Mouse (Mus musculus): Measurements from ENCODE around the gene Aamp.
A peak's percentile ranks its signal among the peaks of the same experiment; 100 is the strongest.
"Not testable (repeated sequence)": the region's sequence is repeated elsewhere in the genome, so short reads cannot be mapped to it uniquely, and the experiment has no call there.

The Aamp gene

DNA sequence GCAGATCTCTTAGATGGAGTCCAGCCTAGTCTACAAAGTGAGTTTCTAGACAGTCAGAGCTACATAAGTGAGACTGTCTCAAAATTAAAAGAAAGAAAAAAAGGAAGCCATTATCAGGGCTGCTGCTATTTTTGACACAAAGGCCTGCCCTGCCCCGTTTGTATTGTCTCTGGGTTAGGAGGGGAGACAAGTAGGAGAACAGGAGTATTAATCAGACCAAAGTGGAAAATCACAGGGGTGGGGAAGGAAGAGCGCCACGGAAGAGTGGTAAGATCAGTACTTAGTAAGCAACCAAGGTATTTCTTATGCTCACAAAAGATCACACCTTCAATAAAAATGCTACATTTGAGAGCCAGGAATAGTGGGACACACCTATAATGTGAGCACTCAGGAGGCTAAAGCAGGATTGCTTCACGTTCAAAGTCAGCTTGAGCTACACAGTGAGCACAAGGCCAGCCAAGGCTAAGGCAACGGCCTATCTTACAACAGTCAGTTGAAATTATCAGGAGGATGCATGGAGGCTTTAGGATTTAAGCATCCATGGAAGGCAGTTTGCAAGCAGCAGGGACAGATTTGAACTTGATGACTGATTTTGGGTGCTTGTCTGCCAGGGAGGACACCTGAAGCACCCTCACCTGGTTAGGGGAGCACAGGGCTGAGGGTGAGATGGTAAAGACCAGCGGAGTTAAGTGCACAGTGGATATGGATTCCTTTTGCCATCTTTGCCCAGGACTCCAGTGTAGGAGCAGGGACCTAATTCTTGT, 16.0 kb upstream of the Aamp start:
- DNase-seq (ENCODE audit: low spot score), result no peak

DNA sequence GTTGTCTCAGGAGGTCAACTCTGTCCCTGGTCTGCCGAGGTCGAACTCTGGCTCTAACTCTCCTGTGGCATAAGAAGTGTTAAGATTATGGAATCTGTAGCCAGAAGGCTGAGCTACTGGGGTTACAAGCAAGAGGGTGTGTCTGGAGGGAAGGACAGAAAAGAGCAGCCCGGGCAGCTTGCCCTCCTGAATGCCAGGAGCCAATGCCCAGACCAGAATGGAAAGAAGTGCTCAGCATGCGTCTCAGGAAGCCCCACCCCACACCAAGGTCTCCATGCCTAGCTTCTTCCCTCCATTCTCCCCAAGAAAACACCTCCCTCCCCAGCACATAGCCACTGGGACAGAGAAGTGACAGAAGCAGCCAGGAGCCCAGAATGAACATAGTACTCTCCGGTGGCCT, 14.5 kb upstream of the Aamp start:
- DNase-seq (ENCODE audit: low spot score), result no peak

DNA sequence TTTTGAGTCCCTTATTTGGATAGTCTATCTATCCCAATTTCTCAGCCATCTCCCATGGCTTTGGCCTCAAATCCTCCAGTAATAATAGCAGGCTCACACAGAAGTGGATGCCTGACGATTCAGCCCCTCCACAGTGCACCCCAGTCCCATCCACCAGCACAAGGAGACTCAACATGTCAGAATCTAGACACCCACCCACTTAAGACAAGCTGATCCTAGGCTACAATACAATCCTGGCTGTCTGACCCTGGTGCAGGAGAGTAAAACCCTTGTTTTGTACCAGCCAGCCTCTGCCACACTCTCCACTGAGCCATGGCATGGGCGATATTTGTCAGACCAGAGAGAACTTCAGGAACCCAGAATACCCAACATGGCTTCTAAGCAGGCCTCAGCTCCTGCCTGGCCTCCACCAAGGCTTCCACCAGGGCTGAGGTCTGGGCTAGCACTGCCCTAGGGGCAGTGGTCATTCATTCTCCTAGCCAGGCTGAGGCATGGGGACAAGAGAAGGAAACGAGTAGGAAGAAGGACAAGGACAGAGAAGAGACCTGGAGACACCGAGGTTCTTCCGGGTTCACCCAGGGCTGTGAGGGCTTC, 13.7 kb upstream of the Aamp start:
- no peak for DNase-seq (ENCODE audit: low spot score)

DNA sequence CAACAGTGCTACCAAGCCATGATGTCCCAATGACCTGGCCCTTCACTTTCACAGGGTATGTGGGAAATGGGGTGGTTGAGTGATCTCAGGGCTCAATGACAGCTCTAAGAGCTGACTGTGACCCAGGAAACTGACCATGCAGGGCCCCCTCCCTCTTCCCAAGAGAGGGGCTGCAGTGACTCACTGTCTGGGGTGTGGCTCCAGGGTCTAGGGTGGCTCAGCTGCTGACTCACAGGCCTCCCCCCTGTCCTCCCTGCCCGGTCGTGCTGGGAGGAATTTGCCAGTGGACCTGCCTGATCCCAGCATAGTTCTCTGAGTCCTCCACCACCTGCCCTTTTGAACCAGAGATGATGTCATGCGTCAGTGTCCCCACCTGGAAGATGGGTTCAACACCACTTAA, 12.7 kb upstream of the Aamp start:
- DNase-seq (ENCODE audit: low spot score), result no peak

DNA sequence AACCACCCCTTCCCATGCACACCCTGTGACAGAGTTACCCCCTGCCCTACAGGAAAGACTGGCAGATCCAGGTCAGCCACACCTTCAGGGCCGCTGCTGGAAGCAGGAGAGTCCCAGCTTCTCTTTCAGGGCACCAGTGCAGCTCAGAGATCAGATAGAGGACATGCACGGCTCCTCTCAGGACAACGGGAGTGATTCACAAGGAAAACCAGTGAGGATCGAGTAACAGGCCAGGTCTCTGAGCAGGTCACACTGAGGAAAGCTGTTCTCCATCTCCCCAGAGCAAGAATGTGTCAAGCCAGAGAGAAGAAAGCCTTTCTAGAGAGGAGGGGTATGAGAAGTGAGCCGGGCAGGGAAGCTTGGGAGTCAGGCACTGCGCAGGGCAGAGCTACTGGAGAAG, 11.9 kb upstream of the Aamp start:
- no peak for DNase-seq (ENCODE audit: low spot score)

DNA sequence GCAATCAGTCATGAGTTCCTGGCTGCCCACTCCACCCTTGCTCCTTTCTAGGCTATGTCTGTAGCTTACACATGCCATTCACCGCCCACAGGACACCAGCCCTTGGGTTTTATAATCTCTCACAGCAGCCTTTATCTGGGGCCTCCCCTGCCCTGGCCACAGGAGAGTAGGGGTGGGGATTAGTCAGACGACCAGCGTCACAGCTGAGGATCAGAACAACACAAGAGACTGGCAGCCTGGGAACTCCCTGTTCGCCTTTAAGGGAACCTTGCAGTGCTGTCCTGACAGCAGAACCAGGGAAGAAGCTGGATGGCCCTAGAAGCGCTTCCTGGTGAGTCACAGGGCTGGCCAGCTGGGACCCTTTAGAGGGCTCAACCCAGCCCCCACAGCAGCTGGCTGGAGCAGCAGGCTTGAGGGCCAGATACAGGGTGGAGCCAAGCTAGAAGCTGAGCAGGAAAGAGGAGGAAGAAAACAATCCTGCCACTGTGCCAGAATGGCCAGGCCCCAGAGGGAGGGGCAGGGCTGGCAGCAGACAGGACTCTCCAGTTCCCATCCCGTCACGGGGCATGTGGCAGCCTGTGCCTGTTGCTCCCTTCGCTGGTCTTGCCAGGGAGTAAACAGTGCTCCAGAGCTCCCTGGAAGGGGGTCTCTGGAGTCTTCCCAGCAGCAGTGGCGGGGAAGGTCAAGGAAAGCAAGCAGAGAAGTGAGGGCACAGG, 11.1 kb upstream of the Aamp start:
- DNase-seq (ENCODE audit: low spot score), result peak; percentile 86

DNA sequence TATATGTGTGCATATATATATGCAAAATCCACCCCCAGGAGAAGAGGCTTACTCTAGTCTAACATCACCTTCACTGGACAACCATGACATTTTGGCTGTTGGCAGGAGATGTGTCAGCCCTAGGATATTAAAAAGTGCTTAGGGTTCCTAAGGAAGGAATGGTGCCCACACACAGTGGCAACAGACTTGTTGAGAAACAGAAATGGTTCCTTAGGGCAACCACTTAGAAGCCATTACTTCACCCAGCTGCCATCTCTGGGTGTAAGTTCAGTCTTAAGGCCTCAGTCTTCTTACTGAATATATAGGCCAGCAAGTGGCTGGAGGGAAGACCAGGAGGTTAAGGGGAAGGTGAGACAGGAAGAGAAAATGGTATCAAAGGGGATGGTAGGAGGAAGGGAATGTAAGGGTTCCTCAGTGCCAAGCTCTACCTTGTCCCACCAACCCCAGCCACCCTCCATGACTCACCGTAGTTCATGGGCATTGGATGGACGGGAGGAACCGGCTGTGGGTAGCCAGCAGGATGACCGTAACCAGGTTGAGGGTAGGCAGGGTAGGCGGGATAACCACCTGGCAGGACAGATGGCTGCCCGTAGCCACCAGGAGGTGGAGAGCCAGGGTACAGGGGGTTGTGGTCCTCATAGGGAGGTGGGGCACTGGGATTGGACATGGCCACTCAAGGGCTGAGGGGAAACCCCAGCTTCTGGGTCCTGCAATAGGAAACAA, 10.4 kb upstream of the Aamp start:
- DNase-seq (ENCODE audit: low spot score), result no peak

DNA sequence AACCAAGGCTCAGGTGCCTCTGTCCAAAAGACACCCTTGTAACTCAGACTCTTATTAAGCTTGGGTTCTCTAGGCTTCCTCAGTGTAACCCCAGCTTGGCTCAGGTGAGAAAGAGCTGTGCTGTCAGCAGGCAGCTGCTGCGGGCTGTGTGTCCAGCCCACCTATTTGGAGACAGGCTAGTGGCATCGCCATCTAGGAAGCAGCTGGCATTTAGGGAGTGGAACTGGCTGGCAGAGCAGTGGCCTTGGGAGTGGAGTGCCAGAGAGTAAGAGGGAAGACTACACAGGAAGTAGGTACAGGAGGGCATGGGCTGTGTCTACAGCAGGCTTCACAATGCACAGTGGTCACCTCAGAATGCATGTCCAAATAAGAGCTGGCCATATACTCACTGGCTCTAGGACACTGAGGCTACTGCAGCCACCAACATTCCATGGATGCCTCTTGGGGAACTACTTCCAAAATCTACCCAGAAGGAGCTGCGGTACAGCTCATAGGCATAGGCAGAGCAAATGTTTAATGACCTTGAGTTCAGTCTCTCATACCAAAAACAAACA, 9.6 kb upstream of the Aamp start:
- no peak for DNase-seq (ENCODE audit: low spot score)

DNA sequence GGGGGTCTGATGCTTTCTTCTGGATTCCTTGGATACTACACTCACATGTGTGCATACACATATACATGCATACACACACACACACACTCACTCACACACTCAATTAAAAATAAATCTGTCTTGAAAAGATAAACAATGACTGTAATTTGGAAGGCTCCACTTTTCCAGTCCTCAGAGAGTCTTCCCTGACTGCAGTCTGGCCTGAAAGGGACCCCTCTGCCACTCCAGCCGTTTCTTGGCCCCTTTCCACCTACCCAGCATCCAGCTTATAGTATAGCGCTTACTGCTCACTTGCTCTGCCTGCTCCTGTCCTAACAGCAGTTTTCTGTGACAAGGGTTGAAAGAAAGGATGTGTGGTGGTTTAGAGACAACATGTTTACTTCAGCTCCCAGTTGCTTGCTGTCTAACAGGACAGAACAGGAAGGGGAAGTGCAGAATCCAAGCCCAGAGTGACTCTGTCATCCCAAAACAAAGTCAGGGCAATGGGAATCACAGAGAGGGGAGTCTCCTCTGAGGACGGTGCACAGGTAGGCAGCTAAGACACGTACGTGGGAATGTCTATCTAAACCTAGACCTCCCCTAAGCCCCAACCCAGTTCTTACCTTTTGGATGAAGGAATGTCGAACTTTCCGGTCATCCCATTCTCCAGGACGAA, 8.9 kb upstream of the Aamp start:
- DNase-seq (ENCODE audit: low spot score), result no peak

DNA sequence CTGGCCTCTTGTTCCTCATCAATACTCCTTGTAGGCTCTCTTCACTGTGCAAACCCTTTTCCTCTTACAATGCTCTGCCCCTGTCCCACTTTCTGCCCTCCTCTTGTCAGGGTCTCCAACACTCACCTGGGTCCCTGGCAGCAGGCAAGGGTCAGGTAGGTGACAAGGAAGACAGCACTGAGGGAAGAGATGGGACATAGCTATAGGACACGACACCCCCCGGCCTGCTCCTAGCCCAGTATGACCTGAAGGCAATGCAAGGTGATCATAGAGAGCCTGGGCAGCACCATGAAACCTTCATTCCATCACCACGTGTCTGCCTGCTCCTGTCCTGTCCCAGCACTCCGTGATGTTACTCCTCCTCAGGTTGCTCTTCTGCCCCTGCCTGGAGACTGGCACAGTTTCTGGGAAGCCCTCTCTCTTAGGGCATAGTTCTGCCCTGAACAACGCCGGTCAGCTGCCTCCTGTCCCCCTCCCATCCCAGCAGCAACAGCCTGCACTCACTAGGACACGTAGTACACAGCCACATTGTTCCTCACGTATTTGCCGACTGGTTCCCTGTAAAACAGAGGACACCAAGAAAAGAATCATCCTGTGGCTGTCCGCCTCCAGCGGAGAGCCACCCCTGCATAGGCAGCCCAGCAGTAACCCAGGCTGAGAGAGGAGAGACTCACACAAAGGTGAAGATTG, 7.9 kb upstream of the Aamp start:
- DNase-seq (ENCODE audit: low spot score), result no peak

DNA sequence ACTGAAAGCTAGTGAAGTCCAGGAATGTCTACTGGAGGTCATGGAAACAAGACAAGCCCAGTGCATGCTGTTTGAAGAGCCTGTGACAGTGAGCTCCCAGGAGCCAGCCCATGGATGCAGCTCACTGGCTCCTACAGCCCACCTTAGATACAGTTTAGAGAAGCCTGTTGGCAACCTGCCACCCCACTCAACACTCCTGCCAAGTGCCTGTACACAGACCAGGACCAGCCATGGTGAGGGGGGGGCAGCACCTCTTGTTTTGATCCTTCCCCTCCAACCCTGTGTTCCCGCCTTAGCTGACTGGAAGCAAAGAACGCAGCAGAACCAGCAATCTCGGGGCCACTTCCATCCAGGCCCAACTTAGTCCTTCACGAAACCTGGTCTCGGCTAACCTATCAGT, 5.6 kb upstream of the Aamp start:
- DNase-seq (ENCODE audit: low spot score), result peak; percentile 63

DNA sequence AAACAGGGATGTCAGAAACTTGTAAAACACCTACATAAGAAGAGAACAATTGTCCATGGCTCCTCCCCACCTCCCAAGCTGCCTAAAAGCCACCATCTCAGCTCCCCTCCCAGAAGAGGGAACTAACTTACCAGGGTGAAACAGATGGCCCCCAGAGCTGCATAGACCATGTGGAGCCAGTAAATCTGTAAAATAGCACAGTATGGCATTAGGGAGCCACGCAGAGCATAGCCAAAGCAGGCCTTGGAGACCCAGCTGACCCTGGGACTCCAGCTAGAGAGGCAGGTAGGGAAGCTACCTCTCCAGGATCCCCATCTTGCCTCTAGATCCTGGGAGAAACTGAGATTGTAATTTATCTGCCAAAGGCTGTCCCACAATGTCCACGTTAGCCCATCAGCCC, 5.2 kb upstream of the Aamp start:
- no peak for DNase-seq (ENCODE audit: low spot score)

DNA sequence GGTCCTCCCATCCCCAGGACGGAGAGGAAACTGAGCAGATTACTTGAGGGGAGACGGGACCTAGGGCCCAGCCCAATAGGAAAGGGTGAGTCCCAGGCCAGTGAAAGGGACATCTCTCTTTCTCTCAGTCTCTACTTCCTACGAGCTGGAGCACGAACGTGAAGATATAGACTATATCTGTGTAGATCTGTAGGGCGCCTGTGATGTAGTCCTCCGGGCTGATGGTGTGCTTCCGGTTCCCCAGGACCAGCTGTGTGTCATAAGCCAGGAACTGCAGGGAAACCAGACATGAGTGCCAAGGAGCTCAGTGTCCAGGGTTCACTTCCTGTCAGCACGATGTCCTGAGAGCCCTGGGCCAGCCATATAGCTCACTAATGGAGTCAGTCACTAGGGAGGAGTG, 4.7 kb upstream of the Aamp start:
- no peak for DNase-seq (ENCODE audit: low spot score)

DNA sequence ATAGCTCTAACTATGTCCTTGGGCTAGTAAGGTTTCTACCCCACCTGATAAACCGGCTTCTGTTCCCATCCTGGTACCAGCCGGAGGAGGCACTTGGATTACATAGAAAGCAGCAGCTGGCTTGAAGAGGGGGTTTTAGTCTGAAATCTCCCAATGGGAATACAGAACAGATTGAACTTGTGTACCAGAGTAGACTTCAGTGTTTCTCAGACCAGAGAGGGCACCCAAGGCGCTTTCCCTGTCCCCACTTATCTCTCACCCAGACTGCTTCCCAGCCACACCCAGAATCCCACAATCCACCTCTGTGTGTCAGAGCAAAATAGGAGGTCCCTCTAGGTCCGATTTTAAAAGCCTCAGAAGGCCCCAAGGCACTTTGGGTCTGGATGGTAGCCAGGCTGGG, 3.8 kb upstream of the Aamp start:
- no peak for DNase-seq (ENCODE audit: low spot score)

DNA sequence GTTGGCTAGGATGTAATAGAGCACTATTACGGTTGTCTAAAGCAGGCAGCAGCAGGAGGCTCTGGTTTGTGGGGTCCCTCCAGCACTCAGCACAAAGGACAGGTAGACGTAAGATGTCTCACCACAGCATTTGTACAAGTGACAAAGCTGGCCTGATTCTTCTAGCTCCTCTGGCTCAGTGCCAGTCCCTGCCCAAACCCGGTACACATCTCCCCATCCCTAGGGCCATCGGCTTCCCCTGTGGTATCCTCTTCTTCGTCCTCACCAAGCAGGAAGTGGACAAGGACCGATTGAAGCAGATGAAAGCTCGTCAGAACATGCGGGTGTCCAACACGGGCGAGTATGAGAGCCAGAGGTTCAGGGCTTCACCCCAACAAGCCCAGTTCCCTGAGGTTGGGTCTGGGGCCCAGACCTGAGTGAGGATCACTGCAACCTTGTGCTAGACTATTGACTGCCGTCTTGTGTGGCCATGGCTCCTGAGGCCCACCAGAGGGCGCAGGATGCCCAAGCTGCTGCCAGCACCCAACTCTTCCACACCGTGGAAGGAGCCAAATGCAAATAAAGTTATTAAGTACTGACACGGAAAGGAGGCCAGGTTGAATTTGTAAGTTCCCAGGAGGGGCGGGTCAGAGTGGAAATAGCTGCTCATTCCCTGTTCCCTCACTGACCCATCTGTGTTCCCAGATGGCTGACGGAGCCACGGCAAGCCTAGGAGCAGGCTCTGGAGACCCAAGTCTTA, 2.5 kb upstream of the Aamp start:
- not testable (repeated sequence) for DNase-seq (ENCODE audit: low spot score)

DNA sequence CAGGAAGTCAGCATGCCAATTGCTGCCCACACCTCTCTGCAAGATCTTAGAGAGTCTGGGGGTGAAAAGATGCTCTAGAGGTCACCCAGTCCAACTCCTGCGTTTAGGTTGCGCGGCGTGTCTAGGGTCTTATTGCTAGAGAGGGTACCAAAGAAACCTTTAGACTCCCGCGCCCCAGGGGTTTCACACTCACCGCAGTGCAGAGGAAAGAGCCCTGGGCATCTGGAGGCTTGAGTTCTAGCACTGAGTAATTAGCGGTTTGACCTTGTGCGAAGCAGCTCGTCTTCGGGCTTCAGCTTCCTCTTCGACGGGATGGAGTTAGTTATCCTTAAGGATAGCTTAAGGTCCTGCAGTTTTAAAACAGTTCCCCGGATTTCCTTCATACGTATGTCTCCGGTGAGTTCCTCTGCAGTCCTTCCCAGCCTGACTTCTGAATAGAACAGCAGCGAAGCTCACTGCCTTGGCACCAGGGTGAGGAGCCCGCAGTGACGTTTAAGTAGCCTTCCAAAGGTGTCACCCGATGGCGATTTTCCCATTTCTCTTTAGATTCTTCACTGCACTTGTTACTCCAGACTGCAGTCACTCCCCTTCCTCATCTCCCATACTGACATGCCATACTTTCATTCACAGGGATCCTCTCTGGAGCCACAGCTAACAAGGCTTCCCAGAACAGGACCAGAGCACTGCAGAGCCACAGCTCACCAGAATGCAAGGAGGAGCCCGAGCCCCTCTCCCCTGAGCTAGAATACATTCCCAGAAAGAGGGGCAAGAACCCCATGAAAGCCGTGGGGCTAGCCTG, 873 bp upstream of the Aamp start:
- no peak for DNase-seq (ENCODE audit: low spot score)

DNA sequence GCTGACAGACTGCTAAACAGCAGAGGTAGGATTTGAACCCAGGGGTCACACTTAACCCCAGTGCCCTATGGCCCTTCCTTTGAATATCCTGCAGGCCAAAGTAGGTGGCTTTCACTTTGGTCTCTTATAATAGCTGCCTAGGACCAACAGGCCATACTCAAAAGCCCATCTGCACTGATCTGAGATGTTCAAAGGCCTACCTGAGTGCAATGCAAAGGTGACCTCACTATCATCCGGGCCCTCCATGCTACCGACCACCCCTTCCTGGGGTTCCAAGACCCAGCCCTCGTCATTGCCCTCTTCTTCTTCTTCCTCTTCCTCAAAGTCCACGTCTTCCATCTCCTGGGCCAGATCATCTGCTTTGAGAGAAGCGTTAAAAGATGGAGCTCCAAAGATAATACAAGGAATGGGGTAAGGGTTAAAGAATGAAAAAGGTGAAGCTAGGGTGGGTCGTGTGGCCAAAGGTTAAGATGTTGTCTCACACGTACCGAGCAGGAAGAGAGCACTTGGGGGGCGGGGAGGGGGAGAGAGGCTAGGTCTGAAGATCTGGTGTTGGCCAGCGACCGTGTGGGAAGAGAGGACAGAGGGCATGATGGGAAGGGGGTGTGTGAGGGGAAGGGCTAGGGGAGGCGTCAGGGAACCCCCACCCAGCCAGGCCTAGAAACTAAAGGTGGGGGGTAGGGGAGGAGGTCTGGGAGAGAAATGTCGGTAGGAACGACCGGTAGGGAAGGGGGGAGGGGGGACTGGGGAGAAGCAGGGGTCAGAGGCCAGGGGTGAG, 663 bp downstream of the Aamp start:
- DNase-seq (ENCODE audit: low spot score), result peak; percentile 79

DNA sequence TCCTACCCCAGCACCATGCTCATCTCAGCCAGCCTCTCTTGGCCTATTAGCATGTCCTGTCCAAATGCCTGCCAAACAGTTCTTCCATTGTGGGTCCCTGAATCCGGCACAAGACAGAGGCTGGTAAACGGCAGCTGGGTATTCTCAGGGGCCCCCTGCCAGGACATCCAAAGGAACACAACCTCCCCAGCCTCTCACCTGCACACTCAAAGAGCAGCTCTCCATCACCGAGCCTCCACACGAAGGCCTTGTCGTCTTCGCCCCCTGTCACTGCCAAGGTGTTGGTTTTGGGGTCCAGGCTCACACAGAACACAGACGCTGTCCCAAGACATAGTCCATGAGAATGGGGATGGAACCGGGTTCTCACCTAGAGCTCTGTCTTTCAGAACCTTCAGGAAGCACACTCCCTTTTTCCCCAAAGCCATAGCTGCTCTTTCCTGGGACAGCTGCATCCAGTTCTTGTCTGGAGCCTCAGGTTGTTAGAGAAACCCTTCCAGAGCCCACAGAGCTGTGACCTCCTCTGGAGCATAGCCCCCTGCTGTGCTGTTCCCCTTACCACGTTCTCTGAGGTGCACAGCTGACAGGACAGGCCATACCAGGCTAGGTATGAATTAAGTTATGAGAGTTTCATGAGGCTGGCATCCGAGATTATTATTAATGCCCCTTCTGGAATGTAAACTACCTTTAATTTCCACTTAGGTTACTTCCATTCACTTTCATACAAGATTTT, 1.5 kb downstream of the Aamp start:
- no peak for DNase-seq (ENCODE audit: low spot score)
